Mouse (Mus musculus): ENCODE measurements around the gene Scaf1.

DNA sequence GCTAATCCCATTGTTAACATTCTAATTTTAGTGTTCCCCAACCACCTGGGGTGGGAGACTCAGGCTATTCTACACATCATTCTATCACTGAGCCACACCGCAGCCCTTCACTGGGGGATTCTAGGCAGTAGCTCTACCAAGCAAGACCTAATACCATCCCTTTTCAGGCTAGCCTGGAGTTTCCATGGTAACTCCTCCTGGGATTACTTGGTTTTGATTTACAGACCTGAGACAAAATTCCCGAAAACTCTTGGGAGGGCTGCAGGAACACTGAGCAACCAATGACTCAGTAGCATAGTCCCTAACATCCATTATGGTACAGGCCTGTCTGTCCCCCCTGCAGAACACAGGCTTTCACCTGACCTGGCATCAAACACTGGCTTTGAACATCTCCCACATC, 10.1 kb upstream of the Scaf1 start:
- TF ChIP-seq MAFK (IDR thresholded peaks at IDR 0.05; ENCODE audit: insufficient read depth, low read depth, low read length) (no peak), HCFC1 (IDR thresholded peaks at IDR 0.05; ENCODE audit: borderline replicate concordance, insufficient read depth, low read length) (no peak)

All from ES-E14 (cell line).